Comparison of ENCODE assay signal across 19 mouse cellular contexts in the genomic region with DNA sequence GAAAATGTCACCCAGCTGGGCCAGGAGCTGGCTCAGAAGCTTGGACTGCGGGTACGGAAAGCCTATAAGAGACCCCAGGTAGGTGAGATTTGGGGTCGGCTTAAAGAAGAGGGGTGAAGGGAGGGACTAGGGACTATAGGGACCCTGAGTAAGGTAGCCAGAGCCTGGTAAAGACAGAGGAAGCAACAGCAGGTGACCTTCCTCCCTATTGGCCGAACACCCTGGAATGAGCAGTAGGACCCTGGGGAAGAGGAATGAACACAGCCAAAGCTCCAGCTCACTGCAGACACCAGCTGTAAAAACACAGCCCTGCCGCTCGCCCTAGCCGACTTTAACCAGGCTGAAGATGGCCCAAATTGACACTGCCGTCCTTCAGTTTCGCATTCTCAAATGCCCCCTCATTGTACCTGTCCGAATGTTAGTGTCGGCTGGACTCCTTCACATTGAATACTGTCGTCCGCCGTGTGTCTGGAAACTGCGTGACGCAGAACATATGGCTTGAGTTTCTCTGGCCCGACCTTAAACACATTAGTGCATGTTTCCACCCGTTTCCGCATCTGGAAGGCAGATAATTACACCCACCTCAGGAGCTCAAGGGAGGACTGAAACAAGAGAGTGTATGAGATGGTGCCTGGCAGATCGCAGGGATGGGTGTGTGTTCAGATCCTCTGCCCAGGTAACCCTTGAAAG. TPM values are rescaled to one million over a fixed set of nuclear protein-coding genes. Genes with fewer than 3 reads are reported as not detected.
DNase-seq lines count a peak whose midpoint lies in the region; ATAC-seq and TF ChIP-seq lines count a peak whose summit lies in the region.
"Had no signal": no experiment of that assay in that cellular context is flagged by ENCODE, and none has a peak within 500 bp of the region (broad histone marks: within the 10 kb centered on the region; RNA-seq: fewer than 3 reads in every experiment).

No protein-coding gene starts in this region.

- H3K27me3 ChIP-seq in heart, embryonic 11.5 days (ENCODE audit: control insufficient read depth, insufficient read depth, low read length), result no peaks in the 10 kb centered on the region
- no peaks in the 10 kb centered on the region for H3K27me3 ChIP-seq in heart, embryonic 10.5 days (ENCODE audit: insufficient read depth, poor library complexity, severe bottlenecking)
- H3K27me3 ChIP-seq in testis, adult 2 months (ENCODE audit: control insufficient read depth, insufficient read depth, low read length), result no peaks in the 10 kb centered on the region
- no peaks in the 10 kb centered on the region for H3K27me3 ChIP-seq in neural tube, embryonic 11.5 days (ENCODE audit: control insufficient read depth, insufficient read depth, low read length)
- H3K27me3 ChIP-seq: forebrain, embryonic 12.5 days; heart, embryonic 13.5 days; liver, embryonic 15.5 days; stomach, embryonic 15.5 days had no signal

- H3K4me1 ChIP-seq in heart, embryonic 11.5 days (ENCODE audit: control insufficient read depth, insufficient read depth, low read length), result no peaks in the 10 kb centered on the region
- H3K4me1 ChIP-seq in heart, embryonic 10.5 days, result peaks cover 25% of the 10 kb centered on the region
- H3K4me1 ChIP-seq in testis, adult 2 months (ENCODE audit: control insufficient read depth, insufficient read depth, low read length), result no peaks in the 10 kb centered on the region; the same call in 1 of the 2 replicates
- peaks cover 10% of the 10 kb centered on the region; the same call in 1 of the 2 replicates for H3K4me1 ChIP-seq in neural tube, embryonic 11.5 days (ENCODE audit: control insufficient read depth, insufficient read depth, low read length)
- H3K4me1 ChIP-seq: forebrain, embryonic 12.5 days; heart, embryonic 13.5 days; midbrain, embryonic 10.5 days; stomach, embryonic 15.5 days had no signal

- no peak for ATAC-seq in heart, embryonic 11.5 days (replicated peaks; ENCODE audit: insufficient number of reproducible peaks, low FRiP score, low TSS enrichment)
- ATAC-seq in neural tube, embryonic 11.5 days (ENCODE audit: insufficient read depth, low FRiP score, low TSS enrichment), result no peak

- H3K9ac ChIP-seq in heart, embryonic 11.5 days (ENCODE audit: low read depth, low read length), result 0 out of 2 replicates have a peak overlapping the region, but pooled peaks have one; percentile 28
- H3K9ac ChIP-seq in neural tube, embryonic 11.5 days (ENCODE audit: low read length), result no peak overlapping the region
- H3K9ac ChIP-seq: forebrain, embryonic 12.5 days; heart, embryonic 13.5 days; hindbrain, embryonic 14.5 days; liver, embryonic 15.5 days; stomach, embryonic 15.5 days had no signal

- H3K9me3 ChIP-seq in heart, embryonic 11.5 days (replicated peaks; ENCODE audit: control insufficient read depth, low read length), result no peaks in the 10 kb centered on the region
- H3K9me3 ChIP-seq in heart, embryonic 10.5 days, result no peaks in the 10 kb centered on the region
- H3K9me3 ChIP-seq in neural tube, embryonic 11.5 days (ENCODE audit: control insufficient read depth, low read length), result no peaks in the 10 kb centered on the region
- H3K9me3 ChIP-seq: forebrain, embryonic 12.5 days; heart, embryonic 13.5 days; liver, embryonic 15.5 days; midbrain, embryonic 10.5 days; stomach, embryonic 15.5 days had no signal

- H3K27ac ChIP-seq in heart, embryonic 11.5 days (ENCODE audit: low read depth, low read length), result no peak overlapping the region
- H3K27ac ChIP-seq in heart, embryonic 10.5 days, result no peak overlapping the region
- H3K27ac ChIP-seq in testis, adult 2 months (ENCODE audit: control insufficient read depth, insufficient read depth, low read depth, low read length), result peak overlapping the region; percentile 51
- no peak overlapping the region for H3K27ac ChIP-seq in neural tube, embryonic 11.5 days (ENCODE audit: low read depth, low read length)
- H3K27ac ChIP-seq: heart, embryonic 13.5 days; hindbrain, embryonic 14.5 days; liver, embryonic 15.5 days; midbrain, embryonic 10.5 days; stomach, embryonic 15.5 days had no signal

- H3K4me3 ChIP-seq in heart, embryonic 11.5 days (ENCODE audit: low read depth, low read length), result no peak overlapping the region
- no peak overlapping the region for H3K4me3 ChIP-seq in heart, embryonic 10.5 days
- peak overlapping the region; percentile 5 for H3K4me3 ChIP-seq in testis, adult 2 months (ENCODE audit: control insufficient read depth, low read depth, low read length)
- no peak overlapping the region for H3K4me3 ChIP-seq in neural tube, embryonic 11.5 days (ENCODE audit: low read depth, low read length)
- H3K4me3 ChIP-seq: forebrain, embryonic 12.5 days; heart, embryonic 13.5 days; liver, embryonic 15.5 days; midbrain, embryonic 10.5 days; stomach, embryonic 15.5 days had no signal

- H3K36me3 ChIP-seq in heart, embryonic 11.5 days (ENCODE audit: control insufficient read depth, insufficient read depth, low read length), result peaks cover 34% of the 10 kb centered on the region
- H3K36me3 ChIP-seq in heart, embryonic 10.5 days, result peaks cover 97% of the 10 kb centered on the region
- no peaks in the 10 kb centered on the region for H3K36me3 ChIP-seq in testis, adult 2 months (ENCODE audit: control insufficient read depth, insufficient read depth, low read length)
- H3K36me3 ChIP-seq in neural tube, embryonic 11.5 days (ENCODE audit: control insufficient read depth, insufficient read depth, low read length), result peaks cover 21% of the 10 kb centered on the region

- WGBS in heart, embryonic 11.5 days (ENCODE audit: insufficient replicate concordance), result 80% methylated on average over 20 of the region's 20 CpGs
- 81% methylated on average over 20 of the region's 20 CpGs for WGBS in heart, embryonic 10.5 days
- WGBS in neural tube, embryonic 11.5 days, result 66% methylated on average over 20 of the region's 20 CpGs

- no peak for DNase-seq in heart, embryonic 10.5 days (ENCODE audit: low spot score)
- DNase-seq in testis, postnatal 14 days (ENCODE audit: low spot score), result no peak
- DNase-seq in forelimb bud, embryonic 11.5 days (ENCODE audit: low read depth, low spot score), result peak; percentile 16
- DNase-seq in neural tube, embryonic 11.5 days (ENCODE audit: low spot score), result peak; percentile 35
- DNase-seq in layer of hippocampus, adult 11-12 months (ENCODE audit: low spot score), result no peak
- no peak for DNase-seq in layer of hippocampus, adult 18-20 months (ENCODE audit: low spot score in 2 of 2)
- DNase-seq: adrenal gland, adult 8-10 months; cerebellum, adult 8-10 months; kidney, adult 11 months; lung, postnatal 14 days; thymus, postnatal 36 days had no signal

- no peak for TF ChIP-seq POLR2A in testis, adult 2 months (IDR thresholded peaks at IDR 0.05; ENCODE audit: control insufficient read depth, low read depth, low read length)

- TF ChIP-seq CTCF in testis, adult 2 months (IDR thresholded peaks at IDR 0.05; ENCODE audit: control insufficient read depth, insufficient read depth, insufficient replicate concordance, low read depth, low read length), result no peak

- H3K4me2 ChIP-seq in heart, embryonic 11.5 days, result no peak overlapping the region
- H3K4me2 ChIP-seq in neural tube, embryonic 11.5 days (ENCODE audit: low read depth), result no peak overlapping the region
- H3K4me2 ChIP-seq: forebrain, embryonic 12.5 days; heart, embryonic 13.5 days; hindbrain, embryonic 14.5 days; liver, embryonic 15.5 days; stomach, embryonic 15.5 days had no signal

RNA-seq across cellular contexts. Expression of a gene that starts 27.2 kb away (rescaled TPM):
- polyA plus RNA-seq in heart, embryonic 11.5 days (2014; fragmentation: Nextera tagmentation; extraction: Ambion mirVana), result 96.3 and 105 TPM in 2 replicates
- 140 and 141 TPM in 2 replicates for polyA plus RNA-seq in heart, embryonic 10.5 days (2016; fragmentation: Nextera tagmentation; extraction: Ambion mirVana)
- polyA plus RNA-seq in testis, adult 2 months (2012; rRNA removed), result 234 and 245 TPM in 2 replicates
- 137 and 152 TPM in 2 replicates for polyA plus RNA-seq in neural tube, embryonic 11.5 days (2014; fragmentation: Nextera tagmentation; extraction: Ambion mirVana)
- total RNA-seq in layer of hippocampus, adult 18-20 months (2021), result 100 to 1,000 TPM; 158 to 167 TPM

RNA-seq across cellular contexts. Expression of a gene that starts 27.7 kb away (rescaled TPM):
- 26.9 and 36.8 TPM in 2 replicates for polyA plus RNA-seq in heart, embryonic 11.5 days (2014; fragmentation: Nextera tagmentation; extraction: Ambion mirVana)
- 30.1 and 34.2 TPM in 2 replicates for polyA plus RNA-seq in heart, embryonic 10.5 days (2016; fragmentation: Nextera tagmentation; extraction: Ambion mirVana)
- 21.6 and 26.3 TPM in 2 replicates for polyA plus RNA-seq in testis, adult 2 months (2012; rRNA removed)
- 48.8 TPM in 2 replicates for polyA plus RNA-seq in neural tube, embryonic 11.5 days (2014; fragmentation: Nextera tagmentation; extraction: Ambion mirVana)
- 100 to 1,000 TPM; 154 to 159 TPM for total RNA-seq in layer of hippocampus, adult 18-20 months (2021)

RNA-seq across cellular contexts. Expression of a gene that starts 29.6 kb away (rescaled TPM):
- 15.0 and 16.3 TPM in 2 replicates for polyA plus RNA-seq in heart, embryonic 11.5 days (2014; fragmentation: Nextera tagmentation; extraction: Ambion mirVana)
- polyA plus RNA-seq in heart, embryonic 10.5 days (2016; fragmentation: Nextera tagmentation; extraction: Ambion mirVana), result 17.3 and 20.2 TPM in 2 replicates
- 36.1 and 38.9 TPM in 2 replicates for polyA plus RNA-seq in testis, adult 2 months (2012; rRNA removed)
- 13.7 and 14.1 TPM in 2 replicates for polyA plus RNA-seq in neural tube, embryonic 11.5 days (2014; fragmentation: Nextera tagmentation; extraction: Ambion mirVana)
- 100 to 1,000 TPM; 293 to 297 TPM for total RNA-seq in layer of hippocampus, adult 18-20 months (2021)

Comparison
In these comparisons a context has a peak if more than half of its experiments do, and no peak if none do; other contexts are left out.
1. DNase-seq: peak in forelimb bud, embryonic 11.5 days (single experiment) and neural tube, embryonic 11.5 days (single experiment); none in heart, embryonic 10.5 days (single experiment), testis, postnatal 14 days (single experiment), layer of hippocampus, adult 11-12 months (single experiment) and layer of hippocampus, adult 18-20 months (0 of 2).